Mouse (Mus musculus) cerebellum, adult 9-10 months (tissue): ENCODE measurements around the gene Milr1.
"Not testable (repeated sequence)": the region's sequence is repeated elsewhere in the genome, so short reads cannot be mapped to it uniquely, and the experiment has no call there.

Source experiments
- DNase-seq: peaks from one replicate; pipeline ENCODE4 v3.0.0; 2022

Gene Milr1

DNA sequence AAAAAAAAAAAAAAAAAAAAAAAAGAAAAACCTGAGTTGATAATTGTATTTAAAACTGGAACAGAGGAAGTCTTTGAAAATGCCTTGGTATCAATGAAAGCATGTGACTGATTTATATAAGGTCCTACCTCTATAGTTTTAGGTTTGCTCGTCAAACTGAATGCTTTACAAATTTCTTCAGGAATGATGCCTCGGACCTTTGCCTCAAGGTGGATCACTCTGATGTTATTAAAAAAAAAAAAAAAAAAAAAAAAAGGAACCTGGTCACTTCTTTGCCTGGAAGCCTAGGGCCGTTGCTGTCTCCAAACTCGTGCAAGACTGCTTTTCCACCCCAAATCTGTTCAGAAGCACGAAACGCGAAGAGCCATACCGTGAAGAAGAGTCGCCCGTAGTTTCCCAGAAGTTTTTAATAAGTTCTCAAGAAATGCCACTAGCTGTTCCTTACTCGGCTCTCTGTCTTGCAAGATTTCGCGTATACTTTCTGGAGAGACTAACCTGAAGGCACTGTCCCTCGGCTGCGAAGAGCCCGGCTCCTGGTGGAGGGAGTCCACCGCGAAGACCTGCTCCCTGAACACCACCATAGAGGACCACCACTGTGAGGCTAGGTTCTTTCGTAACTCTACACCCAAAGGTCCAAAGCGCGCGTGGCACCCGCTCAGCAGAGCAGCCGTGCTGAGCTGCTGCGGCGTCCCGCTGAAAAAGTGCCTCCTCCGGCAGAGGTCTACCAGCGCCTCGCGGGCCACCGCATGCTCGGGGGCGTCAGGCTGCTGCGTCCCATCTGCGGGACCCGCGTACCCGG, 27.8 kb downstream of the Milr1 start:
- DNase-seq, result no peak

DNA sequence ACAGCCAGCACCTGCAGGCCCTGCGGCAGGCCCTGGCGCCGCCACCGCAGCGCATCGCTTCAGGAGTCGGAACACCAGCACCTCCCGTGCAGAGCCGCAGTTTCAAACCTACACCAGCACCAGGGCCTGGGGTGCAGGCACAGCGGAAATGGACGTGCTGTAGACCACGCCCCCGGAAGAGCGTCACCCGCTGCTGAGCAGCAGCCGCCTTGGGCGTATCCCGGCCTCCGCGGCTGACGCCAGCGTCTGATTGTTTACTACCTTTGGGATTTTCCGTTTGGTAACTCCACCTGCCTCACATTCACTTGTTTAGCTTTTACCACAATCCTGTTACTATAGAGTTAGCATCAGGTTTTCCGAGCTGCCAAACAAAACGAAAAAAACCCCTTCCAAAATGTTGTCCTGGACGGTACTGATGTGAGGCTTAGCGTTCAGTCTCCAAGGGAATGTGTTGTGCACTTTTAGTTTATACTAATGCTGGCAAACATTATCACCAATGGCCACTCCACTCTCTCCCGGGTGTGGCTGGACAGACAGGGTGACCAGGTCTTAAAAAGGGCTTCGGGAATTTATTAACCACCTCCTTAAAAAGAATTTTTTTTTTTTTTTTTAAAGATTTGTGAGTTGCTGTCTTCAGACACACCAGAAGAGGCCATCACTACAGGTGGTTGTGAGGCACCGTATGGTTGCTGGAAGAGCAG, 28.5 kb downstream of the Milr1 start, which contains the start of gene Polg2:
Gene Polg2 (minus strand): TSS at position 150 of the 701 bp plus-strand sequence.
- DNase-seq, result peak; percentile 86

DNA sequence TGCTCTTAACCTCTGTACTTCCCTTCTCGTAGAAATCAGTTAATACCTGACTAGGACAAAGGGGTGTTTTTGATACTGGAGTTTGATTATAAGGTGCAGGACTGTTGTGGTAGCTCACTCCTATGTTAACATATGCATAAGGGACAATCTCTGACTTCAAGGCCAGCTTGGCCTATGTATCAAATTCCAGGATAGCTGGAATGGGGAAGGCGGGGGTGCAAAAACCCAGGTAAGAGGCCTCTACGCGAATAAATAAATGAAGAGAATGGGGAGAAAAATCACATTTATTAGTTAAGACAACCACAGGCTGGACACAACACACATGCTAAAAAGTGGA, 29.0 kb downstream of the Milr1 start:
- DNase-seq, result no peak

DNA sequence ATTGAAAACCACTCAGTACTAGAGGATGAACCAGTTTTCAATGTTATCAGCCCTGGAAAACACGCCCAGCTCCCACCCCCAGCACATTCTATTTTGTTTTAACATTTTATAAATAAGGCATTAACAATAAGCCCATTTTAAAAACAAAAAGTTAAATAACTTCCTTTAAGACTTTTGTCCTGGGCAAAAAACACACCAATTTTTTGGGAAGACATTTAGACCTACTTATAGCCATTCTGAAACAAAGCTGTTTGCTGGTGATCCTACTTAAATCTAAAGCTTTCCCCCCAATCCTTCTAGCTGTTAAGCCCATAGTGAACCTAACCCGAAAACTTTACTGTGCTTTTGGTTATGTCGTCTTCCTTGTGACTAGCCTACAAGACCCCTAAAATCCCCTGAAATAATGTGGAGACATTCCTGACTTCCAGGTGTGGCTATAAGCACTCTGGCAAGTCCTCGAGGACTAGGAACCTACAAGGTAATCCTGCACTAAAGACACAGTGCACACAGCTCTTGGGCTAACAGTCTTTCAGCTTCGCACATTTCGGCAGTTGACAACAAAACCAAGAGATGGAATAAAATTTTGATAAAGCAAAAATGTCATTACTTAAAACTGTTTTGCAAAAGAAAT, 29.7 kb downstream of the Milr1 start:
- peak; percentile 27 for DNase-seq

DNA sequence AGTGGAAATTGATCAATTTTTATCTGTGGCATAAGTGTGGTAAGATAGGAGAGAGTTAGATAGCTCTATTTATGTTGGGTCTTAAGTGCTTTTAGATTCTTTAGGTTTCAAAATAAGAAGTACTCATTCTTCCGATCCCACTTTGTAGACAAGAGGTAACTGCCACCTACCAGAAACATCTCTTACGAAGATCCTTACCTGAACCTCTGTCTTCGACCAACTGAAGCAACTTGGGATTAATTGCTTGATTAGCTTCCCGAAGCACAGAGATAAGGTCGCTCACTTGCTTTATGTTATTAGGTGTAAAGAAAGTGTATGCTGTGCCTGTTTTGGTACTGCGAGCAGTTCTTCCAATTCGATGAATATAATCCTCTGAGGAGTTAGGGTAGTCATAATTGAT, 31.2 kb downstream of the Milr1 start:
- DNase-seq, result peak; percentile 23

DNA sequence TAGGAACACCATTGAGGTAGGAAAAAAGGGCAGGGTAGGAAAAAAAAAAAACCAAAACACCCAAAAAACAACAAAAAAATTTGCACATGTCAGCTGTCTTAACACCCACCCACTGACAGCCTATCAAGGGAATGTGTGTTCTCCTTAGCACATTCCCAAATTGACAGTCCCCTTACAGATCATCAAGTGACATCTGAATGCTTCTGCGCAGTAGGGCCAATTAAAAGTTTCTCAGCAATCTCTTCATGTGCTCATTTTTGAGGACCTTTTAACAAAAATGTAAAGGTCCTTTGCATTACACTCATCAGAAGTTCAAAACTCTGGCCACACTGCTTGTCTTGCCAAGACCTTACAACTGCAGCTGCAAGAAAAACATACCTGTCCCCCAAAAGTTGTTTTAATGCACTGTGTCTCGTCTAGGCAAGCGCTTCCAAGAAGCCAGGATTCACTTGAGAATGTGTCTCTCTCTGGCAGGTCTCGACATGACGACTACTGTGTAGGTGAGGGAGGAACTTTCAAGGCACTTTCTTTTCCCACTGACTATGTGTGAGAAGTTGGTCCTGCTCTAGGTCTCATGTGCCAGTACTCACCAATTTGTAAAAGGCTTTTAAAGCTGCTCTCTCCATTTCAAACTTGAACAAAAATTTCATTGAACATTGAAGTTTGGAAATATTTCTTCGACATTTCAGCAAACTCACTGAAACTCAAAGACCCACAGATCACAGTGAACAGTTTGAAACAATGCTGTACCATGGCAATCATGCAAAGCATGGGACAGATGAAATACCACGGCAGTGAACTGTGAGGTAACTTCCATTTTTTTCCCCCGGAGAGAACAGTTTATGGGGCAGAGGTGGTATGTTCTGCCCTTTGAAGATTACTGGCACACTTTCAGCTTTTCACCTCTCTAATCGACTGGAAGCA, 32.1 kb downstream of the Milr1 start:
- DNase-seq, result no peak

DNA sequence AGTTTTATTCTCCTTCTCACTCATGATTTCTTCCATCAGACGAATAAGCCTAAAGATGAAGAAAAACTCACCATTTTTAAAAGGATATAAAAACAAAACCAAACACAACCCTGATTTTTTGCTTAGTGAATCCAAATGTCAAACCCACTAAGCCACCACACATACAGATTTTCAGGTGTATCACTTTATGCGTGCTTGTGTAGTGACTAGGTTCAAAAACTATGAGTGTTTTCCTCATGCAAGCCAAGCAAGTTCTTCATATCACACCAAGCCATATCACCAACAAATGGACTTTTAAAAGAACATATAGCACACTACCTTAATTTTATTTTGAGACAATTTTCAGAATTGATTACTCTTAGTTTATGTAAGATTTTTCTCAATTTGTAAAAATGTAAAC, 33.5 kb downstream of the Milr1 start:
- DNase-seq, result peak; percentile 27

DNA sequence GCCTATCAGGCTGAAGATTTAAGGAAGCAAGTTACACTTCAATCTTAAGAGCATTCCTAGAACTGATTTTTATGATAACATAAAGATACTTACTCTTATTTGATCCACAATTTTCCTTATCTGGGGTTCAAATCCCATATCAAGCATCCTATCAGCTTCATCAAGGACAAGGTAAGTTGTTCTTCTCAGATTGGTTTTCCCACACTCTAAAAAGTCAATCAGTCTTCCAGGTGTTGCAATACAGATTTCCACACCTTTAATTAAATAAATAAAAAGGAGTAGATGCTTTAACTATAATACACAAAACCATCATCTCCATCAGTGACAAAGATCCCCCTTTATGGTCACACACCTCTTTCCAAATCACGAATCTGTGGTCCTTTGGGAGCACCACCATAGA, 34.0 kb downstream of the Milr1 start:
- no peak for DNase-seq

DNA sequence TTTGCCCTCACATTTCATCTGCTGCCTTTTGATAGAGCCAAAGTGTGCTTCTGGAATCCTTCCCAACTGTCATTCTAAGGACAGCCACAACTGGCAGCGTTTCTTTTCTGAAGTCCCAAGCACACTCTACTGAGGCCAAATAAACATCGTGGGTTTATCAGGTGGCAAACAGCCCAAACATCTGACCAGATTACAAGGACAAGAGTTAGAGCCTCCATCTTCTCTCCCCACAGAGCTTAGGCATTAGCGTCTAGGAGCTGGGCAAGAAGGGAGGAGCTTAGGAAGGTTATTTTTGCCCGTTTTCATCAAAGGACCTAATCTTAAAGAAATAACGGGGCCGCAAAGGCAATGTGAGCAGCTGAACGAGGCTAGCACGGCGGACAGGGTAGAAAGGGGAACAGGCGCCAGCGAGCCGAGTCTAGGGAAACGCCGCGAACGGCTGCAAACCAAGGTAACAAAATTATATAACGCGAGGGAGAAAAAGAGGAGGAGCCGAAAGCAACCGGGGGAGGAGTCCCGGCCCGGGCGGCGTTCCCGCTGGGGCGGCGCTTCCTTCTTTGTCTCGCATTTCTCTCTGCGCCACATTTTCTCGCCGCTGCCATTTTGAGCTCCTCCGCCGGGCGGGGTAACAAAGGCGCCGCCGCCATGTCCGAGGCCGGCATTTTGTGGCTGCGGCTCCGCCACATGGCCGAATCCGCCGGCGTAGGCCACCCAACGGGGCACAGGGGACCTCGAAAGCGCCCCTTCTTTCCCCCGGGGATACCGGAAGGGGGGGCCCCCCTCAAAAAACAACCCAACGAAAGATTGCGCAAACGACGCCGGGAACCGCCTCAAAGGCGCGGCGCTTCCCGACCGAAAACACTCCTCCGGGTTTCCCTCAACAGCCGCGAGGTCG, 36.4 kb downstream of the Milr1 start:
- DNase-seq, result peak; percentile 91

DNA sequence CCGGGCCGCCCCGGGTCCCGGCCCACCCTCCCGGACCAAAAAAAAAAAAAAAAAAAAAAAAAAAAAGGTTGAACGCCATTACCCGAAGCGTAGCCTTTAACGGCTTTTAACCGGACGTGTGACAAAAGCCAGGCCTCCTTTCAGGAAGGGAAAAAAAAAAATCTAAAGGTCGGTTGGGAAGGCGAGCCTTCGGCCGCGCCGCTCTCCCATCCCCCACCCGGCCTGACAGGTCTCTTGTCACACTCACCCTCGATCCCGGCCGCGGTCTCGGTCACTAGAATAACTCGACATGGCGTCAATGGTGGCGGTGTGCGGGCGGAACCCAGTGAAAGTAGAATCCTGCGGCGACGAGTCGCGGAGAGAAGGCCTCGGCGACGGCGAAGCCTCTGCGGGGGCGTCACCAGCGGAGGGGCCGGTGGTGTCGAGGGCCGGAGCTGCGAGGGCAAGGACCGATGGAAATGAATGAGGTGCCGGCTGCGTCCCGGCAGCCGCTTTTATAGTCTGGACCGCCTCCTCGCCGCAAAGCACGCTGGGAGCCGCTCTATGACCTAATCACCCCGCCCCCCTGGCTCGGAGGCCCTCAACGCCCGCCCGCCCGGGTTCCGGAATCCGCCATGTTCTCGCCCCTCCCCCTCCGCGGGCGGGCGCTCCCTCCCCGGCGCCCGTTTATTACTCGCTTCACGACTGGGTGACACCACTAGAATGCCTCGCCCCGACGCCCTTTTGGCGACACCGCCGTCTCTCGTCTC, 37.2 kb downstream of the Milr1 start:
- DNase-seq, result peak; percentile 99

DNA sequence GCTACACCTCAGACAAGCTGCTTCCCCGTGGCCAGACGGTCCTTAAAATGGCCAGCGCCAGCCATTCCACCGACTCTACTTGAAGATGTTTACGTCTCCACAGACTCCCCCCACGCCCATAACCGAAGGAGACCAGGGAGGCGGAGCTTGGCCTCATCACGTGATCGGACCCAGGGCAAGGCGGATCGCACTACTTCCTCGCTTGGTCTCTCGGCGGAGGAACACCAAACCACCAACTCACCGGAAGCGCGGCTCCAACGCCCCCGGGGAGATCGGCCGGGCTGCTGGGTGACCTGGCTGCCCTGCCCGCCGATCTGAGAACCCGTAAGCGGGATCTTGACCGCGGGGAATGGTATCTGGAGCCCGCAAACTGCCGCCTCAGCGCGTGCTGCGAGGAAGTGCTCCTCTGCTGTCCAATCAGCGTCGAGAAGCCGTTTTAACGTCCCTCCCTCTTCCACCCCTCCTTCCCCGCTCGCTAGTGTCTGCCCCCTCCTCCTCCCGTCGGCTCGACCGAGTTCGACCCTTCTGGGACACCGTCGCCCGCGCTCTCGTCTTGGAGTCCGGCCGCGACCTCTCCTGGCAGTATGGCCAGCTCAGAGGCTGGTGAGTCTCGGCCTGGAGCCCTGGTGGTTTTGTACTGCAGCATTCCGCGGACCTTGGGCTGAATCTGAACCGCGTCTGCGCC, 37.9 kb downstream of the Milr1 start, which contains the start of the genes Ddx5 and Cep95:
Gene Ddx5 (minus strand): TSS at position 411 of the 685 bp plus-strand sequence.
Gene Cep95 (plus strand): TSS at position 478 of the 685 bp plus-strand sequence.
- DNase-seq, result peak; percentile 100

DNA sequence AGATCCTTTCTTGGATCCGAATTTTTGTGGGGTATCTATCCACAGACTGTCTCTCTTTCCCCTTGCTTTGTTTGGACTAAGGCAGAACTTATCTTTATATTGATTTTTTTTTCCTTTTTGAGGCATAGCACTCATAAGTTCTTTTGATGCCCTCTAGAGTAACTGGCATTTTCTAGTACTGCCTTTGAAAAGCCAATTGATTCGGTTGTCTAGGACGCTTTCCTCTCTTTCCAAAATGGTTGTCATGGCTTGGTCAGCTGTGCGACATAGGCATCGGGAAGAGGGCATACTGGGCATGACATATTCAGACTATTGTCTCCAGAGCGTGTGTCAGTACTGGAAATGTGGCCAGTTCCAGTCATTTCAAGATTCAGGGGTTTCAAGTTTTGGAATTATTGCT, 38.6 kb downstream of the Milr1 start:
- no peak for DNase-seq

DNA sequence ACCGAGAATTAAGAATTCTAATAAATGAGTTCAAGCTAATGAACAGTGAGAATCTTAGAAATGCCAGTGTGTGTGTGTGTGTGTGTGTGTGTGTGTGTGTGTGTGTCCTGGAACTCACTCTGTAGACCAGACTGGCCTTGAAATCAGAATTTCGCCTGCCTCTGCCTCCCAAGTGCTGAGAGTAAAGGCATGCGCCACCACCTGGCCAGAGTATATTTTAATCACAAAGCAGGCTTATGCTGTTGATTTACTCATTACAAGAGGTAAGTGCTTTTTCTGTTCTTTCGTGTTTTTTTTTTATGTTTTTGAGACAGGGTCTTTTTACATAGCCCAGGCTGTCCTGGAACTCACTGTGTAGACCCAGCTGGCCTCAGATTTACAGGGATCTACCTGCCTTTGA, 42.8 kb downstream of the Milr1 start:
- DNase-seq, result no peak

DNA sequence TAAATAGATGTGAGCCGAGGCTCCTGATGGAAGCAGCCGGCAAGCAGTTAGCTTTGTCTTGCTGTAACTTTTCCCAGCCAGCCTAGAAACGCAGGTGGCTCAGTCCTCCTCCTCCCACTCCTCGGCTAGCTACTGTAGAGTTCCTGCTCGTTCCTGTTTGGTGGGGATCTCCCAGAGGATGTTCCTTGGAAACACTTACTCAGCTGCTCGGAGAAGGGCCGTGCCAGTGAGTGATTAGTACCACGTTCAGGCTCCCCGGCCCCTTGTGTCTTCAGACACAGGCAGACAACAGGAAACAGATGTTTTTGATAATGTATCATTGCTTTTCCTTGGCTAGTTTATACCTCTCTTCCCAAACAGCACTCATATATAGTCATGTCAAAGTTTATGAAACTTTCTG, 44.7 kb downstream of the Milr1 start:
- DNase-seq, result no peak

DNA sequence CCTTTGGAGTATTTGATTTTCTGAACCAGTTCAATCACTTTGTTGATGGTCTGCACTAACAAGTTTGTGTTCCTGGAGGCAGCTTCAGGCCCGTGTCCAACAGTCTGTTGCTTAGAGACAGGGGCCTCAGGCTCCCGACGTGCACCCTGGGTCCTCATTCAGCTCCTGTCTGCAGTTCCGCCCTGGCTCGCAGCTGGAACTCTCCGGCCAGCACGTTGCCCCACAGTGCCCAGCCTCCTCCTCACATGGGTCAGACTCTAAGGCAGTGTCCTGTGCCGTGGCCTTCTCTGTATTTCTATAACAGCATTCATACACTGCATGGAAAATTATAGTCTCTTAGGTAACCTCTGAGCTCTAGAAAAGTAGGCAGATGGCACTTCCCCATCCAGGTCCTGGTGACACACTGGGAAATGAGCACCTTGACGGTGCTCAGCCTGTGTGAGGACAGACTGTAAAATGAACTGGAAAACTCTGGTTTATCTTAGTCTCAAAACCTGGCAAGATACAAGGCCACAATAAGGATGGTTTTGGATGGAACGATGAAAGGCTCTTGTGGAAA, 51.1 kb downstream of the Milr1 start:
- DNase-seq, result no peak

DNA sequence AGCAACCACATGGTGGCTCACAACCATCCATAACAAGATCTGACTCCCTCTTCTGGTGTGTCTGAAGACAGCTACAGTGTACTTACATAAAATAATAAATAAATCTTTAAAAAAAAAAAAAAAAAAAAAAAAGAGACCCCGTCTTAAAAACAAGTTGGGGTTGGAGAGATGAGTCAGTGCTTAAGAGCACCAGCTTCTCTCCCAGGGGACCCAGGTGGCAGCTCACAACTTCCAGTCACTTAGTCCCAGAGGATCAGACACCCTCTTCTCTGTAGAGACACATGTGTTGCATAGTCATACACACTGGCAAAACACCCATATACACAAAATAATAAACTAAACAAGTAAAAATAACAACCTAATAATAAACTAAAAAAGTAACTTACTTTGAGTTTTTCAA, 56.4 kb downstream of the Milr1 start:
- not testable (repeated sequence) for DNase-seq

DNA sequence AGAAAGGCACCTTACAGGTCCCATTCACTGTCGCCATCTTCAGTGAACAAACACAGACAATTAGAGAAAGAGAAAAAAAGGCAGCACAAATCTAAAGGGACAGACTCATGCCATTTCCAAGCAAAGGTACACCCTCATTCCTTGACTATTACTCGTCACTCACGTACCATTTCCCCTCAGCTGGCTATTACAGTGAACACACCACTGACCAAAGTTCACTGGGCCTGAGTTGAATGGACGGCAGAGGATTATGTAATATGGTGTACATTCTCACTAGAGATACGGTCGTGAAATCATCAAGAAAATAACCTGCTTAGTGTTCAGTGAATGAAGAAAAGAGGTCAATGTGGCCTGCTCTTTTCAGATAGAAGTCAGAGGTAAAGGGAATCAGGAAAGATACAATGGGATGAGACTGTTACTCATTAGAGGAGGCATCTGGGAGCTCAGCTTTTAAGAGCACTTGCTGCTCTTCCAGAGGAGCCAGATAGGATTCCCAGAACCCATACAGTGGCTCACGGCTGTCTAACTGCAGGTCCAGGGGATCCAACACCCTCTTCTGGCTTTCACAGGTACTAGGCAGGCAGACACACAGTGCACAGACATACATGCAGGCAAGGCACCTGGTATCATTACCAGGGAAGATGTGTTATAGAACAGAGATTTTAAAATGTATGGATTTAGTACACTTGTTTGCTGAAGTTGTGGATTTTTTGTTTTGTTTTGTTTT, 61.5 kb downstream of the Milr1 start:
- DNase-seq, result no peak

DNA sequence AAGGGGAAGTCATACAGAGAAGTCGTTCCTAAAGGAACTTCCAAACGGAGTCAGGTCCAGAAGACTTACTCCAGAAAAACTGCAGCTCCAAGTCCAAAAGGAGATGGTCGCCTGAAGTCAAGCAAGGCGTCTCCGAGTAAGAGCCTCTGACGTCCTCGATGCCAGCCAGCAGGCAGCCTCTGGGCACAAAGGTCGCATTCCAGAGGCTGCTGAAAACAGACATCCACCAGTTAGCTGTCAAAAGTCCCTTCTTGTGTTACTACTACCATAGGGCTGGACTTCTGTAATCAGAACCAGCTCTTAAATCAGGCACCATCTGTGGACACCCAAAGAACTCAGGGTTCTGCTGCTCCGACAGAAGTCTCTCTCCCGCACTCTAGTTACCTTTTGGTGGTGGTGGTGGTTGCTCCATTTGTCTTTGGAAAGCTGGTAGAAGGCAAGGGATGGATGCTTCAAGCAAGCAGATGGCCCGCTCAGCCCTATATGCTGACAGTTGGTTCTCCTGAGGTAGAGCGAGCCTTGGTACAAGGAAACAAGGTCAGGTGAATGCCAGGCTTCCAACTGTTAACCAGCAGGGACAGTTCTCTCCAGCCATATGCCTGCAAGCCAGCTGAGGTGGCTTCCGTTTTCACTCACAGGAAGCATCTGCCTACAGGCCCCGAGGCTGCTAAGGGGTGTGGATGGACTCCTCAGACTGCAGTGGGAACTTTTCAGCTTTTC, 63.7 kb downstream of the Milr1 start:
- peak; percentile 97 for DNase-seq

DNA sequence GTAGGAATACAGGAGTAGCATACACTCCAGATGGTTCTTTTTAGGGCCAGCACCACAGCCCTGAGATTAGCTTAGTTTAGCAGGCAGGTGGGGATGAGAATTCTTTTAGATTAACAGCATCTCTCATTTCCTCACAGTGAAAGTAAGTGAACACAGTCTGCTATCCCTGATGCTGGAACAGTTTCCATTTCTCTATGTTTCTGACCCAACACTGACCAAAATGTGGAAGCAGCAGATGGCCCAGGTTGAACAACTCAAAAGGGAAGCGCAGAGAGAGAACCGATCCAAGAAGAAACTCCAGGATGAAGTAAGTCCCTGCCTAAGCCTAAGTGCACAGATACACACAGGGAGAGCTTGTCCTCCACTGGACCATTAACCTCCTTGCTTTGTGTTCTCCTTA, 64.3 kb downstream of the Milr1 start:
- no peak for DNase-seq
